Mouse (Mus musculus) lung, embryonic 14.5 days (tissue): ENCODE data around the gene Cdc42ep2. TPM values are rescaled to one million over a fixed set of nuclear protein-coding genes. Genes with fewer than 3 reads are reported as not detected.

Source experiments
- ATAC-seq: fragments of 200-750 bp; cut with Nextera tagmentation; 2 replicates; pipeline ENCODE4 v1.8.0; 2017; ENCODE audit warnings: mild to moderate bottlenecking, moderate TSS enrichment, moderate library complexity; ENCODE audit not compliant: insufficient read depth
- DNase-seq: peaks from one replicate; pipeline ENCODE4 v3.0.0-alpha.2; 2015
- H3K27ac ChIP-seq: fragments of 300-500 bp; sonication (generic); 2 replicates; pipeline ENCODE4 v1.5.1; 2014; ENCODE audit warnings: low read depth, mild to moderate bottlenecking, moderate library complexity
- H3K27me3 ChIP-seq: fragments of 300-500 bp; sonication (generic); 2 replicates; pipeline ENCODE4 v1.6.1; 2014; ENCODE audit warnings: low read length, control low read depth; ENCODE audit not compliant: insufficient read depth
- H3K36me3 ChIP-seq: fragments of 300-500 bp; sonication (generic); 2 replicates; pipeline ENCODE4 v1.6.1; 2014; ENCODE audit warnings: control low read depth; ENCODE audit not compliant: insufficient read depth
- H3K4me1 ChIP-seq: fragments of 300-500 bp; sonication (generic); 2 replicates; pipeline ENCODE4 v1.6.1; 2014; ENCODE audit warnings: antibody characterized with exemption, control low read depth; ENCODE audit not compliant: insufficient read depth
- H3K4me2 ChIP-seq: fragments of 300-500 bp; sonication (generic); 2 replicates; pipeline ENCODE4 v1.6.1; 2014; ENCODE audit warnings: mild to moderate bottlenecking
- H3K4me3 ChIP-seq: fragments of 300-500 bp; sonication (generic); 2 replicates; pipeline ENCODE4 v1.5.1; 2014; ENCODE audit warnings: low read depth, low read length
- H3K9ac ChIP-seq: fragments of 300-500 bp; sonication (generic); 2 replicates; pipeline ENCODE4 v1.6.1; 2014
- H3K9me3 ChIP-seq: fragments of 300-500 bp; sonication (generic); 2 replicates; pipeline ENCODE4 v1.6.1; 2016; ENCODE audit warnings: low read depth, low read length, control low read depth
- CTCF ChIP-seq: IDR thresholded peaks from 2 replicates; pipeline ENCODE4 v1.5.1; 2016; ENCODE audit warnings: antibody characterized with exemption, low read depth
- WGBS: fragments of 180-500 bp; shearing (Covaris S2); extraction: QIAGEN DNeasy Blood & Tissue Kit; methylation state at CpG from one replicate; pipeline ENCODE4 v1.1.7; 2014; 5-methylcytosine and 5-hydroxymethylcytosine counted together
- polyA plus RNA-seq: library from polyadenylated mRNA; unstranded; fragments of >200 nt; fragmentation: Nextera tagmentation; extraction: Ambion mirVana; gene quantifications from 2 replicates; pipeline ENCODE4 v1.2.1, GENCODE M21; 2014

The Cdc42ep2 gene
- polyA plus RNA-seq, 1 experiment from 2014 or later = 9.9 TPM

DNA sequence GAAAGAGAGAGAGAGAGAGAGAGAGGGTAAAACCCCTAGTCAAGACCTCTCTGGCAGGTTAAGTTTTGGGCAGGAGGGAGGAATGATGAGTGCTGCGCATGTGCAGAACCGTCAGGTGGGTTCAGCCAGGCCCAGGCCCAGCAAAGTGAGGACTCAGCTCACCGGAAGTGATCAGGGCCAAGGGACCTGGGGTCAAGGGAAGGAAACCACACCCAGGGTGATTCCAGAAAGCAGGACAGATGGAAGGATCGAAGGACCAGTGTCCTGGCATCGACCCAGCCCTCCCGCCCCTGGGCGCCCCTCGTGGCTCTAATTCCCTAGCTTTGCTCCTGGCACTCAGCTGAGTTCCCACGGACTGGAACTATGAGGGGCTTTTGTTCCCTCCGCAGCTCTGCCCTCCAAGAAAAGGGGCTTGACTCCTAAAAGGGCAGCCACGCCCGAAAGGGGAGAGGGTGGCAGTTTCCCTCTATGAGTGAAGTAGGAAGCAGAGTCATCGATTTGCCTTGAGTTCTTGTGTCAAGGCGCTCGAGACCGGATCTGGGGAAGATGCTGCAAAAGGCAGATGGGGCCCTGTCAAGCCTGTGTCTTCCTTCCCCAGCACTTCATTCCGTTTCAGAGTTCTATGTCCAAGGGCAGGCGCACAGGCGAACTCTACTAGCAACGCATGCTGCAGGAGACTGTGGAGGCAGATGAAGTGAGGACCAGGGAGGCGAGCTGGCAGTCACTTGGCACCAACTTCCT, 12.6 kb upstream of the Cdc42ep2 start:
- Histone ChIP-seq H3K27ac (peak overlapping the region; percentile 30; the same call in 1 of the 2 replicates), H3K4me2 (peak overlapping the region; percentile 29; the same call in 1 of the 2 replicates), H3K4me1 (peaks cover 28% of the 10 kb centered on the region), H3K9ac (no peak overlapping the region), H3K4me3 (no peak overlapping the region), H3K27me3 (no peaks in the 10 kb centered on the region), H3K36me3 (peaks cover 23% of the 10 kb centered on the region), H3K9me3 (no peaks in the 10 kb centered on the region)
- WGBS = 55% methylated on average over 21 of the region's 21 CpGs
- DNase-seq (peak; percentile 74), ATAC-seq (peak; percentile 38; the same call in 1 of the 2 replicates)
- TF ChIP-seq CTCF = no peak

DNA sequence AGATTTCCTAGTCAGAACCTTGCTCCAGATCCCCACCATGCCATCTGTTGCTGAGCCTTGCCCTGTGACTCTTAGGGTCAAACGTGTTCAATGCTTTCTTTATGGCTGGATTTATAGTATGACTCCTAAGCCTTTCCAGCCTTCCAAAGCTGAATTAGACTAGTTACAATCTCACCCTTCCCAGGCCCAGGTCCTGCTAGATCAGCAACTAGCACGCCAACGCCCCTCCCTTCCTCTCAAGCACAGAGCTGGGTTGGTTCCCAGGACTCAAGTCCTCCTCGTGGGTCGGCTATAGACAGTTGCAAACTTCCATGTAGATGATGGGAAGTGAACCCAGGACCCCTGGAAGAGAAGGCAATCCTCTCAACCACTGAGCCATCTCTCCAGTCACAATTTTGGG, 11.1 kb upstream of the Cdc42ep2 start:
- Histone ChIP-seq H3K9me3 (no peaks in the 10 kb centered on the region), H3K4me1 (peaks cover 28% of the 10 kb centered on the region), H3K27ac (peak overlapping the region; percentile 59), H3K4me2 (no peak overlapping the region), H3K4me3 (no peak overlapping the region), H3K9ac (no peak overlapping the region), H3K27me3 (no peaks in the 10 kb centered on the region), H3K36me3 (peaks cover 15% of the 10 kb centered on the region)
- ATAC-seq (no peak), DNase-seq (peak; percentile 45)
- 55% methylated on average over 5 of the region's 5 CpGs for WGBS
- TF ChIP-seq CTCF = no peak

DNA sequence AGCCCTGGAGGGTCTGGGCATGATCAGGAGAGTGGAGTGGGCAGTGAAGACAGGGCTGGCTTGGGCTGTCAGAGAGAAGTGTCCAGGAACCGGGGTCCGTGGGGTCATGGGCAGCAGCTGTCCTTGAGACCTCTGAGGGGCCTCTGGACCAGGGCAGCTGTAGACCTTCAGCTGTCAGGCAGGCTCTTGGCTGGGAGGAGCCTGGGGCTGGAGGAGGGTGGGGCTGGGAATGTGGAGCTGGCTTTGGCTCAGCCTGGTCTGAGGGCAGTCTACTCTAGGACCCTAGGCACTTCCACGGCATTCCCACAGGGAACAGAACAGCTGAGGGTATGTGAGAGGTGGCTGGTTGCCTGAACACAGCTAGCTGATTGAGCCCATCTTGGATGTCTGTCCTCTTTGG, 10.7 kb upstream of the Cdc42ep2 start:
- 23% methylated on average over 3 of the region's 3 CpGs for WGBS

DNA sequence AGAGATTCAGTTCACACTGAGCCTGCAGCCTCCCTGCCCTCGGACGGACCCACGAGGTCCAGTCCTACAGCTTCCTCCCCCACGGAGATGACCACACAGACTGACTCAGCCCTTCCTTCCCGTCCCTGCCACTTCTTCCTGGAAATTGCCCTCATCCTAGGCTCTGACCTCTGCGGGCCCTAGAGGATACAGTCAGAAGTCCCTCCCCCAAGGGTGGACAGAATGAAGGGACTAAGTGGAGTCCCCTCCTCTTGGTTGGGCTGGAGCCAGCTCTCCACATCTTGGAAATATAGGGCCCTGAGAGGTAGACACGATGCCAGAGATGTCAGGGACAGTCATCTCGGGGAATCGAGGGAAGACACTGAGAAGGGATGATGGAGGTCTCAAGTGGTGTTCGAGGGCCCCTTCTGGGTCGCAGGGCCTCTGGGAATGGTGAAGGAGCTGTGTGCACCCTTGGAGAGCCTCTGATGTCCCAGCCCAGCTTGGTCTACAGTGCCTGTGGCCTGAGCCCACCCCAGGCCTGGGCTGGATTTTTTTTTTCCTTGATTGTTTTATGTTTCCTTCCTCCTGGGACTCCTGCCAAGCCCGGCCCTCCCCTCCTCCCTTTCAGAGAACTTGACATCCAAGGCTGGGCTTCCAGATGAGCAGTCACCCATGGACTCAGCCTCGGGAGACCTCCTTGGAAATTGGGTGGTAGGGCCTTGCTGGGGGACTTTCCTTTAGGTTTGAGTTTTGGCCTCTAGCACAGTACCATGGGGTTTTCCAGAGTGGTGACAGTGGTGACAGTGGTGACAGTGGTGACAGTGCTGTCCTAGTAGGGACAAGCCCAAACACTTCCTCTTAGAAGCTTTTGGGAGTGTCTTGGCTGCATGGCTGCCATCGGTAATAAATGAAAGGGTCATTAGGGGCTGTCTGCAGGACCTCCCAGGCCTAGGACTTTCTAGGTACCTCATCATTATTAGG, 5.3 kb upstream of the Cdc42ep2 start:
- Histone ChIP-seq H3K9ac (no peak overlapping the region), H3K4me3 (no peak overlapping the region), H3K4me1 (peaks cover 32% of the 10 kb centered on the region), H3K36me3 (no peaks in the 10 kb centered on the region), H3K4me2 (0 out of 2 replicates have a peak overlapping the region, but pooled peaks have one; percentile 2), H3K27ac (peak overlapping the region; percentile 88), H3K9me3 (no peaks in the 10 kb centered on the region), H3K27me3 (no peaks in the 10 kb centered on the region)
- DNase-seq (peak; percentile 92), ATAC-seq (peak; percentile 70)
- 39% methylated on average over 14 of the region's 14 CpGs for WGBS
- TF ChIP-seq CTCF = no peak

More for the DNA sequence above, 10.7 kb upstream of the Cdc42ep2 start:
- ATAC-seq = peak; percentile 87
- peak; percentile 83 for DNase-seq
- no peak overlapping the region for H3K9ac ChIP-seq
- H3K27ac ChIP-seq = peak overlapping the region; percentile 59
- no peak overlapping the region for H3K4me2 ChIP-seq
- H3K4me3 ChIP-seq = no peak overlapping the region
- H3K27me3 ChIP-seq = no peaks in the 10 kb centered on the region
- peaks cover 31% of the 10 kb centered on the region for H3K4me1 ChIP-seq
- H3K9me3 ChIP-seq = no peaks in the 10 kb centered on the region
- no peak for TF ChIP-seq CTCF
- peaks cover 12% of the 10 kb centered on the region for H3K36me3 ChIP-seq

DNA sequence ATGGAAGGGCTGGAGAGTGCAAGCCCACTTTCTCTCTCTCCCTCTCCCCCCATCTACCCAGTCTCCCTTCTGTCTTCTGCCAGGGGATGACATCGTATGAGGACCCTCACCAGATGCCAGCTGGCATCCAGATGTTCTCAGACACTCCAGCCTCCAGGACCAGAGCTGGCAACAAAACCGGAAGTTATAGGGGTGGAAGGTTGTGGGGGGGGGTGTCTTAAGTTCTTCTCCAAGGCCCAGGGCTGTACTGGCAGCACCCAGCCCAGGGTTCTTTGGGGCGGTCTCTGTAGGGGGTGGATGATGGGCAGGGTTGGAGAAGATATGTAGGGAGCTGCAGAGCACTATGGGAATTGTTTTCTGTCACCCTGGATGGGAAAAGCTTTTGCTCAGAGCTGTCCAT, 3.9 kb upstream of the Cdc42ep2 start:
- no peak overlapping the region for H3K4me2 ChIP-seq
- ATAC-seq = no peak
- peak overlapping the region; percentile 88 for H3K27ac ChIP-seq
- H3K9me3 ChIP-seq = no peaks in the 10 kb centered on the region
- no peak for DNase-seq
- TF ChIP-seq CTCF = no peak
- H3K4me3 ChIP-seq = no peak overlapping the region
- H3K36me3 ChIP-seq = no peaks in the 10 kb centered on the region
- WGBS = 47% methylated on average over 3 of the region's 3 CpGs
- no peaks in the 10 kb centered on the region for H3K27me3 ChIP-seq
- no peak overlapping the region for H3K9ac ChIP-seq
- peaks cover 30% of the 10 kb centered on the region for H3K4me1 ChIP-seq

DNA sequence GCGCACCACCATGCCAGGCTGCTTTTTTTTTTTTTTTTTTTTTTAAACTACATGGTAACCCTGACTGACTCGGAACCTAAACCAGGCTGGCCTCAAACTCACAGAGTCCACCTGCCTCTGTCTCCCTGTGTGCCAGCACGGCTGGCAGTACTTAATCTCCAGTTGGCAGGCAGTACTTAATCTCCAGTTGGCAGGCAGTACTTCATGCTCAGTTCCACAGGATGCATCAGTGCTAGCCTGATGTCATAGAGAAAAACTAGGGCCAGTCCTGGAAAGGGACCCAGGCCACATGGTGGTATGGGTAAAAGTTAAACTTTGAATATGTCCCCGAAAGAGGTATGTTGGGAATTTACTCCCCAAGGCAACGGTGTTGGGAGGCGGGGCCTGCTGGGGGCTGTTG, 3.5 kb upstream of the Cdc42ep2 start:
- peaks cover 33% of the 10 kb centered on the region for H3K4me1 ChIP-seq
- no peak overlapping the region for H3K27ac ChIP-seq
- H3K36me3 ChIP-seq = no peaks in the 10 kb centered on the region
- no peak overlapping the region for H3K4me3 ChIP-seq
- 65% methylated on average over 6 of the region's 6 CpGs for WGBS
- no peaks in the 10 kb centered on the region for H3K27me3 ChIP-seq
- no peak overlapping the region for H3K9ac ChIP-seq
- no peak overlapping the region for H3K4me2 ChIP-seq
- ATAC-seq = no peak
- no peaks in the 10 kb centered on the region for H3K9me3 ChIP-seq
- no peak for DNase-seq
- no peak for TF ChIP-seq CTCF

DNA sequence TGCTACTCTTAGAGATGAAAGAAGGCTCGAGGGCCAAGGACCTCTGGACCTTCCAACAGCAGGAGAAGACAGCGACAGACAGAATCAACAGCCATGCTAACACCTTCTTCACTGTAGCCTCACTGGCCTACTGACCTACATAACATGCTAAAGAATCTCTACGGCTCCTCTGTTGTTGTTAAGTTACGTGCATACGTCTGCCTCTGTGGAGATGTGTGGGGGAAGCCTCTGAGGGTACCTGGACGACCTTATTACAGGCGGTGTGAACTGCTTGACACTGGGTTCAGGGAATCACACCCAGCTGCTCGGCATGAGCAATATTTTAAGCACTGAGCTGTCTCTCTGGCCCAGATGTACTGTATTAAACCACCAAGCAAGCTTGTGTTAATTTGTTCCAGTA, 2.9 kb upstream of the Cdc42ep2 start:
- TF ChIP-seq CTCF = no peak
- H3K4me2 ChIP-seq = no peak overlapping the region
- WGBS = 67% methylated on average over 8 of the region's 8 CpGs
- no peaks in the 10 kb centered on the region for H3K27me3 ChIP-seq
- DNase-seq = no peak
- no peak overlapping the region for H3K9ac ChIP-seq
- no peak overlapping the region for H3K4me3 ChIP-seq
- no peak for ATAC-seq
- no peaks in the 10 kb centered on the region for H3K36me3 ChIP-seq
- peaks cover 33% of the 10 kb centered on the region for H3K4me1 ChIP-seq
- no peak overlapping the region; the same call in 1 of the 2 replicates for H3K27ac ChIP-seq
- no peaks in the 10 kb centered on the region for H3K9me3 ChIP-seq
